Mouse (Mus musculus) lung, postnatal 0 days (tissue): Measurements from ENCODE around the gene Olfr616. TPM values are rescaled to one million over a fixed set of nuclear protein-coding genes. Genes with fewer than 3 reads are reported as not detected.

Experiments used
- ATAC-seq: fragments of 200-750 bp; cut with Nextera tagmentation; 2 replicates; pipeline ENCODE4 v1.8.0; 2017; ENCODE audit warnings: moderate library complexity
- DNase-seq: peaks from one replicate; pipeline ENCODE4 v3.0.0-alpha.2; 2016; ENCODE audit warnings: low spot score
- H3K27ac ChIP-seq: fragments of 300-500 bp; sonication (generic); 2 replicates; pipeline ENCODE4 v1.5.1; 2014; ENCODE audit warnings: antibody characterized with exemption, mild to moderate bottlenecking, low read length, mixed read lengths
- H3K27me3 ChIP-seq: fragments of 300-500 bp; sonication (generic); replicated peaks from 2 replicates; pipeline ENCODE4 v1.6.1; 2014; ENCODE audit warnings: low read length, mixed read lengths; ENCODE audit not compliant: insufficient read depth
- H3K36me3 ChIP-seq: fragments of 300-500 bp; sonication (generic); 2 replicates; pipeline ENCODE4 v1.6.1; 2014; ENCODE audit warnings: low read length, mixed read lengths; ENCODE audit not compliant: insufficient read depth
- H3K4me1 ChIP-seq: fragments of 300-500 bp; sonication (generic); 2 replicates; pipeline ENCODE4 v1.6.1; 2014; ENCODE audit warnings: antibody characterized with exemption, low read depth, low read length, mixed read lengths; ENCODE audit not compliant: insufficient read depth
- H3K4me2 ChIP-seq: fragments of 300-500 bp; sonication (generic); replicated peaks from 2 replicates; pipeline ENCODE4 v1.6.1; 2014; ENCODE audit warnings: low read depth, mild to moderate bottlenecking, low read length, moderate library complexity, mixed read lengths
- H3K4me3 ChIP-seq: fragments of 300-500 bp; sonication (generic); 2 replicates; pipeline ENCODE4 v1.5.1; 2014; ENCODE audit warnings: low read depth, low read length
- H3K9ac ChIP-seq: fragments of 300-500 bp; sonication (generic); replicated peaks from 2 replicates; pipeline ENCODE4 v1.6.1; 2014; ENCODE audit warnings: low read depth, mild to moderate bottlenecking
- H3K9me3 ChIP-seq: fragments of 300-500 bp; sonication (generic); 2 replicates; pipeline ENCODE4 v1.6.1; 2016; ENCODE audit warnings: low read length, mixed read lengths
- CTCF ChIP-seq: IDR thresholded peaks from 2 replicates; pipeline ENCODE4 v1.5.1; 2016; ENCODE audit warnings: antibody characterized with exemption, mild to moderate bottlenecking
- EP300 ChIP-seq: IDR thresholded peaks from 2 replicates; pipeline ENCODE4 v1.6.1; 2016; ENCODE audit warnings: antibody characterized with exemption, mild to moderate bottlenecking, control low read depth
- WGBS: fragments of 180-500 bp; shearing (Covaris S2); extraction: QIAGEN DNeasy Blood & Tissue Kit; methylation state at CpG from one replicate; pipeline ENCODE4 v1.1.7; 2014; 5-methylcytosine and 5-hydroxymethylcytosine counted together
- polyA plus RNA-seq: library from polyadenylated mRNA; unstranded; fragments of >200 nt; fragmentation: Nextera tagmentation; extraction: Ambion mirVana; gene quantifications from 2 replicates; pipeline ENCODE4 v1.2.1, GENCODE M21; 2015

Olfr616 gene
- not detected in 2 replicates for polyA plus RNA-seq

DNA sequence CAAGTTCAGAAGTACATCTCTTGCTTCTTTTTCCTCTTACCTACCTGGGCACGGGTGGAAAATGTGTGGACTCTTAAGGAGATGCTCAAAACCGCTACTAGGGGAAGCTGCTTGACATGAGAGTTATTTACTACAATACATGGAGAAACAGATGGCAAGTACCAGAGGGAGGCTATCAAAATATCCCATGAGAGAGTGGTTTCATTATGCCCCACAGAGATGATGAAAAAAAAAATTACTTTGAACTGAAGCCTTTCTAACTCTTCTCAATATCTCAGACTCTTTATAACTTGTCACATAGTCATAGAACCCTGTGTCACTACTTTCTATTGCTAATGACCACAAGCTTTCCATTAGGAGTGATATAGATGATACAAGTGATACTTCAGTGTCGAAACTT lies at the start of gene Olfr616:
Olfr616 (minus strand) TSS at position 101 of the 400 bp plus-strand sequence.
- ATAC-seq (no peak), DNase-seq (no peak)
- Histone ChIP-seq H3K9ac (no peak within 1 kb of the TSS), H3K4me1 (no peaks in the 10 kb centered on the region), H3K27ac (no peak within 1 kb of the TSS), H3K4me3 (no peak within 1 kb of the TSS), H3K4me2 (no peak within 1 kb of the TSS), H3K9me3 (no peaks in the 10 kb centered on the region), H3K36me3 (no peaks in the 10 kb centered on the region), H3K27me3 (no peaks in the 10 kb centered on the region)
- TF ChIP-seq CTCF, result no peak
- no peak for TF ChIP-seq EP300
- WGBS, result 79% methylated on average over 3 of the region's 3 CpGs

- Histone ChIP-seq H3K4me3 (no peak within 1 kb of the TSS), H3K36me3 (no peaks in the 10 kb centered on the region), H3K4me1 (no peaks in the 10 kb centered on the region), H3K9ac (no peak within 1 kb of the TSS), H3K27me3 (no peaks in the 10 kb centered on the region), H3K27ac (no peak within 1 kb of the TSS), H3K9me3 (no peaks in the 10 kb centered on the region), H3K4me2 (no peak within 1 kb of the TSS)
- 50% methylated on average over 2 of the region's 2 CpGs for WGBS
- ATAC-seq (no peak), DNase-seq (no peak)
- no peak for TF ChIP-seq EP300
- TF ChIP-seq CTCF, result no peak
Observed at GRCm38 (mm10) chr7:103612434-103612833, 43.5 kb upstream of the Olfr616 start, which contains the start of gene Olfr620. TSS of gene Olfr620 (minus strand) at chr7:103612534.

DNA sequence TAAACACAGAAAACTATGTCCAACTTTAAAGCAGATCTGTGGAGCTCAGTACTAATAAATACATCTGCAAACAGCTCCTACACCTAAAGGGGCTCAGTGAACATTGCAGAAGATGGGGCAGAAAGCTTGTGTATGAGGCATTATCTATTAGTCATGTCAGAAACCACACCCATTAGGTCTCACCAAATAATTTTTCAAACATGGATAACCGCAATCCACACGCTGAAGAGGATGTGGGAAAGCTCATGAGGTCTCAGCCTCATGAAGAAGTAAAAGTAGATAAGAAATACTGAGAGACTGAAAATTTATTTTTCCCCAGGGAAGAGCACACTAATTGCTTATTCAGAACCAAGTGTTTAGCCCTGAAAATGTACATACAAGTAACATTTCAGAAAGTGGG lies 38.5 kb upstream of the Olfr616 start:
- no peaks in the 10 kb centered on the region for H3K4me1 ChIP-seq
- no peak overlapping the region for H3K27ac ChIP-seq
- no peak for ATAC-seq
- no peak overlapping the region for H3K9ac ChIP-seq
- H3K4me3 ChIP-seq, result no peak overlapping the region
- H3K4me2 ChIP-seq, result no peak overlapping the region
- DNase-seq, result no peak
- TF ChIP-seq CTCF (no peak), EP300 (no peak)
- no peaks in the 10 kb centered on the region for H3K36me3 ChIP-seq
- 50% methylated on average over 2 of the region's 2 CpGs for WGBS
- H3K27me3 ChIP-seq, result no peaks in the 10 kb centered on the region
- H3K9me3 ChIP-seq, result no peaks in the 10 kb centered on the region

DNA sequence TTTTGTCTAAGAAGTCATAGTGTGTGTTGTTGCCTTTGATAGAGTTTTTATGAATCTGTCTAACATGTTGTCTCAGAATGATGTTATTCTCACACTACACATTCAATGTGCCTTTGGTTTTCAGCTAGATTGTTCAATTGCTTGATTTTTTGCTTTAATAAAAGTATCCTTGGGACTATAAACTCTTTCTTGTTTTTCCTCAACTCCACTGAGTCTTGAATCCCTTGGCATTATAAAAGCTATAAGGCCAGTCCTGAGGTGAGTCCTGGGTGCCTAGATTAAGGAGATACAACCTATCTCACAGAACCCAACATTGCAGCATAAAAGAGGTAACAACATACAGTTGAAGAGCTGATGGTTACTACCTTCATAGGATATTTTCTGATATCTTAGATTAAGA lies 31.3 kb upstream of the Olfr616 start, which contains the start of gene Olfr619:
Olfr619 (plus strand) TSS at position 301 of the 400 bp plus-strand sequence.
- H3K4me2 ChIP-seq, result no peak within 1 kb of the TSS
- no peak within 1 kb of the TSS for H3K4me3 ChIP-seq
- H3K27me3 ChIP-seq, result no peaks in the 10 kb centered on the region
- TF ChIP-seq CTCF (no peak), EP300 (no peak)
- no peaks in the 10 kb centered on the region for H3K9me3 ChIP-seq
- no peaks in the 10 kb centered on the region for H3K4me1 ChIP-seq
- H3K27ac ChIP-seq, result no peak within 1 kb of the TSS
- H3K36me3 ChIP-seq, result no peaks in the 10 kb centered on the region
- ATAC-seq, result no peak
- DNase-seq, result no peak
- no peak within 1 kb of the TSS for H3K9ac ChIP-seq

GRCm38 (mm10) chr7:103589803-103590202 lies 20.9 kb upstream of the Olfr616 start, which contains the start of gene Olfr618:
TSS of gene Olfr618 (plus strand) at chr7:103590103.
- no peak for DNase-seq
- Histone ChIP-seq H3K4me2 (no peak within 1 kb of the TSS), H3K27me3 (no peaks in the 10 kb centered on the region), H3K36me3 (no peaks in the 10 kb centered on the region), H3K4me1 (no peaks in the 10 kb centered on the region), H3K9me3 (no peaks in the 10 kb centered on the region), H3K9ac (no peak within 1 kb of the TSS), H3K27ac (no peak within 1 kb of the TSS), H3K4me3 (no peak within 1 kb of the TSS)
- TF ChIP-seq EP300 (no peak), CTCF (no peak)
- ATAC-seq, result no peak
- WGBS, result 55% methylated on average over 2 of the region's 2 CpGs

GRCm38 (mm10) chr7:103572761-103573160 lies 3.8 kb upstream of the Olfr616 start, which contains the start of gene Olfr617:
TSS of gene Olfr617 (plus strand) at chr7:103573061.
- TF ChIP-seq CTCF (no peak), EP300 (no peak)
- no peak within 1 kb of the TSS for H3K4me3 ChIP-seq
- DNase-seq (no peak), ATAC-seq (no peak)
- no peaks in the 10 kb centered on the region for H3K27me3 ChIP-seq
- no peak within 1 kb of the TSS for H3K4me2 ChIP-seq
- no peaks in the 10 kb centered on the region for H3K36me3 ChIP-seq
- no peak within 1 kb of the TSS for H3K27ac ChIP-seq
- no peaks in the 10 kb centered on the region for H3K9me3 ChIP-seq
- 76% methylated on average over 1 of the region's 1 CpGs for WGBS
- no peaks in the 10 kb centered on the region for H3K4me1 ChIP-seq
- H3K9ac ChIP-seq, result no peak within 1 kb of the TSS

- ATAC-seq (no peak), DNase-seq (no peak)
- 80% methylated on average over 2 of the region's 2 CpGs for WGBS
- Histone ChIP-seq H3K4me2 (no peak within 1 kb of the TSS), H3K9me3 (no peaks in the 10 kb centered on the region), H3K27ac (no peak within 1 kb of the TSS), H3K27me3 (no peaks in the 10 kb centered on the region), H3K36me3 (no peaks in the 10 kb centered on the region), H3K4me3 (no peak within 1 kb of the TSS), H3K9ac (no peak within 1 kb of the TSS), H3K4me1 (no peaks in the 10 kb centered on the region)
- TF ChIP-seq EP300 (no peak), CTCF (no peak)
Observed at GRCm38 (mm10) chr7:103555779-103556178, 13.2 kb downstream of the Olfr616 start, which contains the start of gene Olfr615. TSS of gene Olfr615 (plus strand) at chr7:103556079.
